In genomic region chr13:40741436-40741835, GRCm38 (mm10) we compare ENCODE assay signal across 20 mouse cellular contexts. TPM values are rescaled to one million over a fixed set of nuclear protein-coding genes. Genes with fewer than 3 reads are reported as not detected.
"Had no signal": no experiment of that assay in that cellular context is flagged by ENCODE, and none has a peak within 500 bp of the region (broad histone marks: within the 10 kb centered on the region; RNA-seq: fewer than 3 reads in every experiment).

No protein-coding gene starts in this region.

- H3K9ac ChIP-seq: liver, embryonic 13.5 days; midbrain, embryonic 12.5 days; neural tube, embryonic 13.5 days; stomach, embryonic 15.5 days had no signal

- H3K4me3 ChIP-seq: layer of hippocampus, adult 2 months; liver, embryonic 13.5 days; midbrain, embryonic 12.5 days; myocyte; neural tube, embryonic 13.5 days; stomach, embryonic 15.5 days had no signal

- DNase-seq: kidney, adult 9 months; kidney, postnatal 25 days; layer of hippocampus, adult 9-11 months; liver, embryonic 13.5 days; lung, adult 2 months; lung, postnatal 14 days; lung, postnatal 4 days; right cerebral cortex, postnatal 25 days; spleen, adult 18-20 months; thymus, postnatal 25 days had no signal

- H3K27ac ChIP-seq: layer of hippocampus, adult 2 months; liver, embryonic 13.5 days; midbrain, embryonic 12.5 days; neural tube, embryonic 13.5 days; stomach, embryonic 15.5 days had no signal

- ATAC-seq: midbrain, embryonic 16.5 days had no signal

- H3K9me3 ChIP-seq: liver, embryonic 13.5 days; stomach, embryonic 15.5 days had no signal

- H3K36me3 ChIP-seq: liver, embryonic 13.5 days; midbrain, embryonic 12.5 days; neural tube, embryonic 13.5 days; stomach, embryonic 15.5 days had no signal

- H3K4me2 ChIP-seq: liver, embryonic 13.5 days; midbrain, embryonic 12.5 days; neural tube, embryonic 13.5 days; stomach, embryonic 15.5 days had no signal

- H3K4me1 ChIP-seq: liver, embryonic 13.5 days had no signal

RNA-seq across cellular contexts. Expression of gene Tfap2a, which starts 3.3 kb away (rescaled TPM):
- total RNA-seq: liver, adult 2 months; megakaryocyte-erythroid progenitor cell, adult 5-6 weeks; neutrophil, adult 5-6 weeks had no signal
- polyA plus RNA-seq: liver, embryonic 13.5 days; liver, embryonic 16.5 days had no signal
